Mouse (Mus musculus) spleen, embryonic (tissue): ENCODE measurements around the gene Zfc3h1.

Experiments used
- CTCF ChIA-PET: fragments of 350-600 bp; sonication (Branson Sonifier 250); formaldehyde crosslinking; loops from one replicate; lab custom pipeline; 2022; lab: Charles Lee

Zfc3h1 gene

DNA sequence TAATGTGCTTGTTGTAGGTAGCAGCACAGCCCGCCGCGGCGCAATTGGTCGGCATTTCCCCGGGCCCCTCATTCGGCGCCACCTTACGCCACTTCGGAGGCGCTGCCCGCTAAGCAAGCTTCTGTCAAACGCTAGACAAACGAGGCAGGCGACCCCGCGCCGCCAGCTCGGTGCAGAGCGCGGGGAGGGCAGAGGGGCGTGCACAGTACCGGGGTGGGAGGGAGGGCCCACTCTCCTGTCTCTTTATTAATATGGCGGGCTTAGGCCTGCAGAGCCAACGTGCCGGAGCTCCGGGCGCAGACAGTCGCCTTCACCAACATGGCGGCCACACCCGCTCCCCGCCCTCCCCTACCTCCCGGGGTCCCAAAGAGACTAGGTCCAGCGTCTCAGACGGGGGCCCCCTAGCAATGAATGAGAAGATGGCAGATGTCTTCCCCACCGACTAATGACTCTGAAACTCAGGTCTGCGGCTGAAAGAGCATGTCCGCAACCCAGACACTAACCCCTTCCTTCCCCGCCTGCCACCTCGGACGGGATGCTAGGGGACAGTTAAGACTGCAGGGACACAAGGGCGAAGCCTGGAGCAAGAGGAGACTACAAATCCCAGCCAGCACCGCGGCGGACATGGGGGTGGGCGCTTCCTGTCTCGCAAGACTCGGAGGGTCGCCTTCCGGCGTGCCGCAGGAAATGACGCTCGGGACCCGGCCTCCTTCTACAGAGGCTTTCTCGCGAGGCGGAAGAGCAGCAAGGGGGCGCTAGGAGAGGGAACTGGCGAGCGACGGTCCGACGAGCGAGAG, at the start of gene Zfc3h1, which contains the start of gene Thap2:
TSS of gene Zfc3h1 (plus strand) at position 739 of the 797 bp plus-strand sequence.
TSS of gene Thap2 (minus strand) at position 223 of the 797 bp plus-strand sequence.
- CTCF ChIA-PET: interaction anchor here (0.7 to 0.8 kb wide), 3 partner anchors 16 to 95 kb away, joined by 3 to 5 read pairs (median 3); partner anchors contain the start of gene Tmem19

DNA sequence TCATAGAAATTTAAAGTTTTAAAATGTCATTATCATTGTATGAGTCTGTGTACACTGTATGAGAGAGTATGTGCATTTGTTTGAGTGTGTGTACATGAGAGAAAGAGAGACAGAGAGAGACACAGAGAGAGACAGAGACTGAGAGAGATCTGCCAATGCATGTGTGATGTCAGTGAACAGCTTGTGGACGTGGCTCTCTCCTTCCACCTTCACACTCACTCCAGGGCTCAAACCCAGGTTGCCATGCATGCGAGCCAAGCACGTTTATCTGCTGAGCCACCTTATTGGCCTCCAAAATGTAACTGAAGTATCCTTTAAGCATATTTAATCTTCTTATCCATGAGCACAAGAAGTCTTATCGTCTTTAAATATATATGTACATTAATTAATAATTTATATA, 47.9 kb upstream of the Zfc3h1 start:
- CTCF ChIA-PET: no interaction called here

DNA sequence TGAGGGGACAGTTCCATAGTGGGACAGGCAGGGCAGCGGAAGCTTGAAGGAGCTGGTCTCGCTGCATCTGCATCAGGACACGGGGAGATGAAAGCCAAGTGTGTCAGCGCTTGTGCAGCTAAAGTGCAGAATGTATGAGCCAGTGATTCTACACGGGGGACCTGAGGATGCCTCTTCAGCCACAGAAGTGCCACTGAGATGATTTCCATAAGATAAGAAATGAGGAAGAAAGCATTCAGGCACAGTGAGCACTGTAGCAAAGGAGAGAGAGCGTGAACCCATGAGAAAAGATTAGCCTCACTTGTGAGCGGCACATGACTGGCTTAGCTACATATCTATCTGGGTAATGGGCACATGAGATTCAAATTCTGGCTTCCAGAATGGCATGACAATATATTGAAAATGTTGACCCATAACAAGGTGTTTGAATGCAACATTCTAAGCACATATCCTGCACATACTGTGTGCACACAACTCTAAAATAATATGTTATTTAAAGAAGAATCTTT, 44.9 kb upstream of the Zfc3h1 start:
- CTCF ChIA-PET: no interaction called here

- CTCF ChIA-PET: interaction anchor here (0.5 kb wide), 2 partner anchors 69 to 782 kb away, joined by 3 to 5 read pairs; no protein-coding TSS in a partner anchor
Measured at GRCm38 (mm10) chr10:115342771-115343425, 41.9 kb upstream of the Zfc3h1 start.

DNA sequence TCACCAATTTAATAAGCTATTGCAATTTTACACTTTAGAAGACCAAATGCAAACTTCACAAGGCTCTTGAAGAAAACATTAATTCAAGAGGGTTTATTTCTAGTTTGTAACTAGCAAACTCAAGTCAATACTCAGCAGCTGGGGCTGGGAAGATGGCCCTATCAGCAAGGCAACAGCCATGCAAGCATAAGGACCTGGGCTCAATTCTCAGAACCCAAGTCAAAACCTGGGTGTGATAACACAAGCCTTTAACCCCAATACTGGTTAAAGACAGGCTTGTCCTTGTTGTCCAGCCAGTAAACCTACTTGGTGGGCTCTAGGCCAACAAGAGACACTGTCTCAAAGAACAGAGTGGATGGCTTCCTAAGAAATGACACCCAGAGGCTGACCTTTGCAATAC, 38.3 kb upstream of the Zfc3h1 start:
- CTCF ChIA-PET: no interaction called here

DNA sequence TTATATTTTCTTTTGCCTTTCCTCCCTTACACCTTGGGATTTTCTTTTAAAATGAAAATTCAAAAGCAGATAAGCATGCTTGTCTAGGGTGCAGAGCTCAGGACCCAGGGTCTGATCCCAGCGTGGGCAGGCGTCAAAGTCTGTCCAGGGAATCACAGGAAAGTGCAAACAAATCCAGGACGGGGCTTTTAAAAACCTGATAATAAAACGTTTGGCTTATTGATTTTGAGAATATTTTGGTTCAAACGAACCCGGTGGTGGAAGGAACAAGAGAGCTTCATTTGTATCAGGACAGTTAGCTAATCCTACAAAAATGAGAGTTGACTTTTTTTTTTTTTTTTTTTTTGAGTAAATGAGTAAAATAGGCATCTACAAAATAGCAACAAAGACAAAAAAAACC, 36.6 kb upstream of the Zfc3h1 start:
- CTCF ChIA-PET: no interaction called here

DNA sequence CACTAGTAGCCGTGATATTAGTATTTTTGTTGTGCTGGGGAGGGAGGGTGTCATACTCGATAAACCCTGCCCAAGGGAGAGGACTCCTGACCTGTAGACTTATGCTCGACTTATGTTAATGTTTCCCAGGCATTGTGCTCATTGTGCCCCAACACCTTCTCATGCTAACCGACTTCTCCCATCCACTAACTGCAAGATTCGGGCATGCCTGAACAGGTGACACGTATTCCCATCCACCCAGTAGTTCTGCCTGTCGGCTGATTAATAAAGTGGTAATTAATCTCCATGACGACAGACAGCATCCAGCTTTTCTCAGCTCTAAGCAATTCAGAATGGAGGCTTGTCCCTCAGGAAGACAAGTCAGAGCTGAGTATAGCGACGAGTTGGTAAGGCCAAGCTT, 35.7 kb upstream of the Zfc3h1 start:
- CTCF ChIA-PET: no interaction called here

DNA sequence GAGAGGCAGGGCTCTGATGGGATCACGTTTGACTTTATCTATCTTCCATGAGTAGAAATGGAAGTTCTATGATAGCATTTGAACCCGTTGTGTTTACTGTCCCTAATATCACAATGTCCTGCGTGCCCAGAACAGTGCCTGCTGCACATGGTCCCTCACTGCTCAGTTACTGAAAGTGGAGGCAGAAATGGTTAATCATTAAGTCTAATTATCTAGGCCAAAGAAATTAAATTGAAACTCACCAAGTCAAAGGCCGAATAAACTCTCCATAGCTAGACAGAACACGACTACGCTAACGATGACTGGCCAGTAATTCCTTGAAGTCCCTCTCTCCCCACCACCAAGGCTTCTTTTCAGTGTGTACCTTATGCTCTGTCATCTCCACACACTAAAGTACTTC, 35.2 kb upstream of the Zfc3h1 start:
- CTCF ChIA-PET: no interaction called here

- CTCF ChIA-PET: no interaction called here
Measured at GRCm38 (mm10) chr10:115350810-115351397, 33.9 kb upstream of the Zfc3h1 start.

- CTCF ChIA-PET: no interaction called here
Measured at GRCm38 (mm10) chr10:115354553-115354952, 30.2 kb upstream of the Zfc3h1 start.

GRCm38 (mm10) chr10:115355016-115355415, 29.7 kb upstream of the Zfc3h1 start:
- CTCF ChIA-PET: interaction anchor here (0.7 kb wide), 1 partner anchor 22 kb away, joined by 5 read pairs; no protein-coding TSS in a partner anchor

- CTCF ChIA-PET: interaction anchor here (0.7 kb wide), 1 partner anchor 37 kb away, joined by 3 read pairs; no protein-coding TSS in a partner anchor
Measured at GRCm38 (mm10) chr10:115356106-115356505, 28.7 kb upstream of the Zfc3h1 start.

DNA sequence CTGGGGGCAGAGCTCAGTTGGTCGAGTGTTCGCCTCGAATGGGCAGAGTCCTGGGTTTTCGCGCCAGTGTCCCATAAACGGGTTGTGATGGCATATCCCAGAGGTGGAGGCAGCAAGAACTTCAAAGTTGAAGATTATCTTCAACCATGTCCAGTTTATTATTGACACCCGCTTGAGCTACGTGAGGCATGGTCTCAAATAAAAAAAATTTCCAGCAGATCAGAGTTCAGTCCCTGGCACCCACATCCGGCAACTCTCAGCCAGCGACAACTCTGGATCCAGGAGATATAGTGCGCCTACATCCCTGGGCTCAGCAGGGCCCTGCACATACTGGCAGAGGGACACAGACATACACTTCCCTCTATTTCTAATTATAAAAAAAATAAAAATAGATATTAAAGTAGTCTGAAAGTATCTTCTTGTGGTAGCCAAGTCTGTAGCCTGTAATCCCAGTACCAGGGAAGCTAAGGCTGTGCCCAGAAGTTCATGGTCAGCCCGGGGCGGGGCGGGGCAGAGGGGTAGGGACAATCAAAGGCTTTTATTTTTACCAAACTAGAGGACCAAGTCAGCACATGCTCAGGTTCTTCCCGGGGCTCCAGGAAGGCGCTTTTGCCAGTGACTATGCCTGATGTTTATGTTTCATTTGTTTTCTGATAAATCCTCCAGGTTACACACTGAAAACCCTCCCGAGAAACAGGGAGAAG, 26.4 kb upstream of the Zfc3h1 start:
- CTCF ChIA-PET: no interaction called here

GRCm38 (mm10) chr10:115359066-115359465, 25.7 kb upstream of the Zfc3h1 start:
- CTCF ChIA-PET: no interaction called here

GRCm38 (mm10) chr10:115361840-115362622, 22.7 kb upstream of the Zfc3h1 start, which contains the start of gene Tmem19:
Gene Tmem19 (minus strand): TSS chr10:115362501.
- CTCF ChIA-PET: interaction anchor here (0.5 to 1.7 kb wide), 2 partner anchors 22 to 24 kb away, joined by 3 to 5 read pairs; partner anchors contain the start of gene Thap2

DNA sequence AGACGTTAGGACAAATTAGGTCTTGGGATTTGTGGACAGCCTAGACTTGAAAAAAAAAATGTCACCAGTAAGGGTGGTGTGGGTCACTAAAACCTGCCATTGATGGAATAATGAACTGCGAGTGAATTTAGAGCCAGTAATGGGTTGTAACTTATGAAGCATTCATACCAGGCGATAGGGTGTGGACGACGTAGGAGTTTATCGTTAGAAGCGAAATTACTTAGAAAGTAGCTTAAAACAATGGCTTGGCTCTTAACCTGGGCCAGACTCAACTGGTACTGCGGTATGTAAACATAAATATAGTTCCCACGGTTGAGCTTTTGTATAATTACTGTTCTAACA, 22.2 kb upstream of the Zfc3h1 start:
- CTCF ChIA-PET: interaction anchor here (0.5 to 1.7 kb wide), 2 partner anchors 21 to 24 kb away, joined by 3 to 5 read pairs; partner anchors contain the start of gene Thap2

DNA sequence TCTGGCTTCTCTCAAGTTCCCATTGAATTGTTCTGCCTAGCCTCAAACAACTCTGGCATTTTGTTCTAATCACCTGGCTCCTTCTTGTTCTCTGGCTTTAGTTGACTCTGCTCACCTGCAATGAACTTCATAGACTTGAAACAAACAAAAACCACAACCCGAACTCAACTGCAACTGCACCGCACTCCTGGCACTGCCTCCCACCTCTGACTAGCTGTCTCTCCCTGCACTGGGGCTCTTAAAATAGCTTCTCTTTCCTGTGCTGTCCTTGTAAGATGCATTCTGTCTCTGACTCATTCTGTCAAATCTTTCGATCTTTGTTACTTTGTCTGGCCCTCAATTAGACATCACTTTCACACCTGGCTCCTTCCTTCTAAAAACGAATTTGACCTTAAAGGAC, 21.6 kb upstream of the Zfc3h1 start:
- CTCF ChIA-PET: interaction anchor here (1.7 kb wide), 1 partner anchor 21 kb away, joined by 5 read pairs; the partner anchor contains the start of gene Thap2

- CTCF ChIA-PET: no interaction called here
Measured at GRCm38 (mm10) chr10:115381506-115382084, 3.2 kb upstream of the Zfc3h1 start.

DNA sequence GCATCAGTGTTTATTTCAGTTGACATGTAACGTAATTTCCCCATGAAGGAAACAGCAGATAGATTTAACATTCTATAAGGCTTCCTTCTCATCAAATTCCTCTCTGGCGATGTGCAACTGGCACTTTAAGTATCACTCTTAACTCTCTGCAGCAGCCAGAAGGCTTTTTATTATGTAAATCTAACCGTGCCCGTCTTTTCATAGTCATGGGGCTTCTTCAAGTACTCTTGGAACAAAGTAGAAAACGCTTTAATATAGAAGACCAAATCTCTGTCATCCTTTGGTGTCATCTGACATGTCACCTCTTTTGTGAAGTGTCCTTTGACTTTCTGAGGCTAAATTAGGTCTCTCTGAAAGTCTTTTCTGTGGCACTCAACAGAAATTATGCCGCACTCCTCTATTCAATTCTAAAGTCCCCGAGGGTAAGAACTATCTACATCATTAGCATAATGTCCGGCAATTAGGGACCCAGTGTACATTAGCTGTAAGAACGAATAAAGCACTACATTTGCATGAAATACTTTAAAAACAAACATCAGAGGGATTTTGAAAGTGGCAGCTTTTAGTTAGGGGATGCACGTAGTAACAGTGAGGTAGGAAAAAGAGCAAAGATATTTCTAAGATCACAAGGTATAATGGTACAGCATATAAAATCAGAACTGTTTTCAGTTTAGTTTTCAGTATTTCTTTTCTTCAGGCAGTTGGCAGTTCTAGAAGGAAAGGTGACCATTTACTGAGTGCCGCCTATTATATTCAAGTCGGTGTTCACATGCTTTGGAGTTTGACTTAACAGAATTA, 1.7 kb upstream of the Zfc3h1 start:
- CTCF ChIA-PET: interaction anchor here (0.8 kb wide), 1 partner anchor 63 kb away, joined by 3 read pairs; no protein-coding TSS in a partner anchor
